Mouse (Mus musculus) megakaryocyte, embryonic 14.5 days (primary cell): ENCODE results near the gene Gucy2g.

ENCODE experiments used
- FLI1 ChIP-seq: IDR thresholded peaks from 2 replicates; pipeline ENCODE4 v1.6.1; 2012; ENCODE audit warnings: low read length, inconsistent platforms, mixed read lengths
- GATA1 ChIP-seq: IDR thresholded peaks from 3 replicates; pipeline ENCODE4 v1.6.1; 2012; ENCODE audit warnings: mixed read lengths, low read length, inconsistent platforms, borderline replicate concordance

DNA sequence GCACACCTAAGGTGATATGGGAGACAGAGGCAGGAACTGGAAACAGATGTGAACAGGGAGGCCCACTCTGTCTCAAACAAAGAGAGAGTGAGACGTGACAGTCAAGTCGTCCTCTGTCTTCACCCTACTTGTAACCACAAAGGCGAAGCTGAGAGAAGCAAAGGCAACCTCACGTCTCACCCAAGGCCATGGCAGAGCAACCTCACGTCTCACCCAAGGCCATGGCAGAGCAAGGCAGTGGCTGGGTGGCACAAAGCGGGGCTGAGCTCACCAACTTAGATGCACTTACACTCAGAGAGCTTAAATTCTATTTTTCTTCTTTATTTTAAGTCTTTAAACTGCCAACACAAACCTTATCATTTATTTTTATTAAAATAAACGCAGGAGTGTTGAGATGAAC, 84.0 kb downstream of the Gucy2g start:
- TF ChIP-seq FLI1 (no peak), GATA1 (no peak)
